Mouse (Mus musculus) lung, embryonic 16.5 days (tissue): ENCODE results near the gene Gm49405. TPM values are rescaled to one million over a fixed set of nuclear protein-coding genes. Genes with fewer than 3 reads are reported as not detected.
"Not testable (repeated sequence)": the region's sequence is repeated elsewhere in the genome, so short reads cannot be mapped to it uniquely, and the experiment has no call there.

Experiments
- ATAC-seq: fragments of 200-750 bp; cut with Nextera tagmentation; 2 replicates; pipeline ENCODE4 v1.8.0; 2017; ENCODE audit warnings: low read depth, mild to moderate bottlenecking, moderate library complexity
- H3K27ac ChIP-seq: fragments of 300-500 bp; sonication (generic); 2 replicates; pipeline ENCODE4 v1.5.1; 2014; ENCODE audit warnings: mild to moderate bottlenecking, control low read depth, low read length
- H3K27me3 ChIP-seq: fragments of 300-500 bp; sonication (generic); 2 replicates; pipeline ENCODE4 v1.6.1; 2014; ENCODE audit warnings: low read depth, low read length, mixed read lengths; ENCODE audit not compliant: control insufficient read depth, insufficient read depth
- H3K36me3 ChIP-seq: fragments of 300-500 bp; sonication (generic); 2 replicates; pipeline ENCODE4 v1.6.1; 2014; ENCODE audit warnings: low read length; ENCODE audit not compliant: control insufficient read depth, insufficient read depth
- H3K4me1 ChIP-seq: fragments of 300-500 bp; sonication (generic); replicated peaks from 2 replicates; pipeline ENCODE4 v1.6.1; 2014; ENCODE audit warnings: low read length, mixed read lengths; ENCODE audit not compliant: control insufficient read depth, insufficient read depth
- H3K4me2 ChIP-seq: fragments of 300-500 bp; sonication (generic); 2 replicates; pipeline ENCODE4 v1.6.1; 2014; ENCODE audit warnings: low read depth, low read length, control low read depth
- H3K4me3 ChIP-seq: fragments of 300-500 bp; sonication (generic); 2 replicates; pipeline ENCODE4 v1.5.1; 2014; ENCODE audit warnings: mild to moderate bottlenecking, low read length, control low read depth
- H3K9ac ChIP-seq: fragments of 300-500 bp; sonication (generic); 2 replicates; pipeline ENCODE4 v1.6.1; 2014; ENCODE audit warnings: low read length, control low read depth
- H3K9me3 ChIP-seq: fragments of 300-500 bp; sonication (generic); 2 replicates; pipeline ENCODE4 v1.6.1; 2016; ENCODE audit warnings: low read length; ENCODE audit not compliant: control insufficient read depth
- WGBS: fragments of 180-500 bp; shearing (Covaris S2); extraction: QIAGEN DNeasy Blood & Tissue Kit; methylation state at CpG from one replicate; pipeline ENCODE4 v1.1.7; 2014; 5-methylcytosine and 5-hydroxymethylcytosine counted together
- polyA plus RNA-seq: library from polyadenylated mRNA; unstranded; fragments of >200 nt; fragmentation: Nextera tagmentation; extraction: Ambion mirVana; gene quantifications from 2 replicates; pipeline ENCODE4 v1.2.1, GENCODE M21; 2015

Gm49405 gene
- polyA plus RNA-seq, 1 experiment from 2014 or later: 2.5 TPM

DNA sequence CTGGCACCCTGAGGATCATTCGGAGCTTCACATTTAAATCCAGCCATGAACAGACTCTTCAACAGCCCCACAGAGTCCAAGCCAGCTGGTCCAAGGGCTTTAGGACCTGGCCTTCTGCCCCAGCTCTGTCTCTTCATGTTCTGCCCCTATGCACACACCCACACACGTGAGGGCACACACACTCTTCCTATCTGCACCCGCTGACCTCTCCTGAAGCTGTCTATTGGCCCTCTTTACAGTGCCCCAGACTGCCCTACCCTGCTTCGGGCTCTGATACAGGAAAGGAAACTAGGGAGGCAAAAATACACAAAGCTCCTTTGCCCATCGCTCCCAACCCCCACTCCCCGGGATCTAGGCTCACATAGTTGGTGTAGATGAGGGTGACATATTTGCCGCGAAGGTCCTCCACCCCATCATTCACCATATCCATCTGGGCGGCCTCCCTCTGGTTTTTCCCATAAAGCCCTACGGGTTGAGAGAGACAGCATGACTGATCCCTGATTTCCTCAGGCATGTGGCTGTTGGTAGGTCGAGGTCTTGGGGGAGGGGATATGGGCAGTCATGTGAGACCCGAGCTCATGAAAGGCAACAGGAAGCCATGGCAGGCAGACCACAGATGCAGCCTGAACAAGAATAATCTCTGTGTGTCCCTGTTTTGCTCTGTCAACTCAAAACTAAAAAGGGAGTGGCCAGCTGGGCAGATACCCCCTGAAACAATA lies 36.1 kb downstream of the Gm49405 start:
- Histone ChIP-seq H3K27ac (no peak overlapping the region), H3K9ac (no peak overlapping the region), H3K4me1 (peaks cover 10% of the 10 kb centered on the region), H3K27me3 (no peaks in the 10 kb centered on the region), H3K36me3 (peaks cover 3% of the 10 kb centered on the region; the same call in 1 of the 2 replicates), H3K4me3 (no peak overlapping the region), H3K9me3 (no peaks in the 10 kb centered on the region), H3K4me2 (no peak overlapping the region)
- no peak for ATAC-seq
- WGBS: 68% methylated on average over 12 of the region's 12 CpGs

DNA sequence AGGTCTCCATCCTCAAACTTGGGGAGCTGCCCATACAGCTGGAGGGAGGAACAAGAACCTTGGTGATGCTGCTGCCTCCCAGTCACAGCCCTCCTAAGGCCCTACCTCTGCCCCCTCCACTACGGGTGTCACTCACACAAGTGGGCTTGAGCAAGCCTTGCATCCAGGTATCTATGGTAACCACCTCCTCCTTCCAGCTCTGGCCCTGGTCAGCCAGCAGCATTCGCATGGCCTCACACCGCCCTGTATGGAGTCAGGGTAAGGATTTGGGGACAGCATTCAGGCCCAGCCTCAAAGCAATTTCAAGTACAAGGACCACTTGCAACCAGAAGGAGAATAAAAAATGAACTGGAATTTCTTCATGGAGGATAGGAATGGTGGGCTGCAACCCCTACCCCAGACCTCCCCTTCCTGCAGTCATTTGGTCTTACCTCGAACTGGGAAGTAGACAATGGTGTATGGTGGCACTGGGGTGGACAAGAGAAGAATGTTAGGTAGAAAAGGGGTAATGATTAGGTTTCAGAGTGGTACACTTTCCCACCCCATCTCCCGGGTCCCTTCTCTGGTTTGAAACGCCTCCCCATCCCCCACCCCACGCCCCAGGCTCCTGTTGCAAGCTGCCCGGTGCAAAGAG lies 36.8 kb downstream of the Gm49405 start:
- H3K36me3 ChIP-seq, H3K4me1 ChIP-seq, H3K9me3 ChIP-seq, H3K27me3 ChIP-seq: not testable (repeated sequence)
- peak; percentile 40 for ATAC-seq
- peak overlapping the region; percentile 86 for H3K4me3 ChIP-seq
- H3K4me2 ChIP-seq: peak overlapping the region; percentile 81
- WGBS: 22% methylated on average over 7 of the region's 8 CpGs
- H3K9ac ChIP-seq: peak overlapping the region; percentile 92
- peak overlapping the region; percentile 82 for H3K27ac ChIP-seq

DNA sequence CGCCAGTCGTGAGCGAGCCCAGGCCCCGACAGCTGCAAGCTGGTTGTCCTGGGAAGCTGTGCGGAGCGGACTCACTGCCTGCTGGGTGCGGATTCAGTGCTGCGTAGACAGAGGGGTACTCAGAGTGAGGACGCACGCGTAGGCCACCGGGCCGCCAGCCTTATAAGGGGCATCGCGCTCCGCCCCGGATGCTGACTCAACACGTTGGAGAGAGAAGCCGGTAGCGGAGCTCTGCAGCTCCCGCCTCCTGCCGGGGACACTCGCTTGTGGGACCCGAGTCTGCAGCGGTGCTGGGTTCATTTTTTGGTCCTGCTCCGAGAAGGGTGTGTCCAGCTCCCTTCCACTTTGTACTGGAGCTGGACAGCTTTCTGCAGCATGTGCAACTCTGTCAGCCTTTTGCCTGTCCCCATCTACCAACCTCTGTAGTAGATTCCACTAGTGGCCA lies 37.4 kb downstream of the Gm49405 start, which contains the start of gene Gstp1:
TSS of gene Gstp1 (minus strand) at position 198 of the 445 bp plus-strand sequence.
- WGBS: 0% methylated on average over 26 of the region's 26 CpGs

DNA sequence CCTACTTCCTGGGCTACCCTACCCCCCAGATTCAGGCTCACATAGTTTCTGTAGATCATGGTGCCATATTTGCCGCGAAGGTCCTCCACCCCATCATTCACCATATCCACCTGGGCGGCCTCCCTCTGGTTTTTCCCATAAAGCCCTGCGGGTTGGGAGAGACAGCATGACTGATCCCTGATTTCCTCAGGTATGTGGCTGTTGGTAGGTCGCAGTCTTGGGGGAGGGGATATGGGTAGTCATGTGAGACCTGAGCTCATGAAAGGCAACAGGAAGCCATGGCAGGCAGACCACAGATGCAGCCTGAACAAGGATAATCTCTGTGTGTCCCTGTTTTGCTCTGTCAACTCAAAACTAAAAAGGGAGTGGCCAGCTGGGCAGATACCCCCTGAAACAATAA lies 40.5 kb downstream of the Gm49405 start:
- 83% methylated on average over 5 of the region's 5 CpGs for WGBS
- not testable (repeated sequence) for H3K27me3 ChIP-seq, H3K4me2 ChIP-seq, H3K9ac ChIP-seq, ATAC-seq, H3K9me3 ChIP-seq, H3K27ac ChIP-seq, H3K36me3 ChIP-seq, H3K4me3 ChIP-seq
- H3K4me1 ChIP-seq: peaks cover 14% of the 10 kb centered on the region

More for the DNA sequence above, 37.4 kb downstream of the Gm49405 start, which contains the start of gene Gstp1:
- Histone ChIP-seq H3K9me3 (no peaks in the 10 kb centered on the region), H3K36me3 (peaks cover 3% of the 10 kb centered on the region; the same call in 1 of the 2 replicates), H3K4me3 (peak within 1 kb of the TSS; percentile 86), H3K4me1 (peaks cover 10% of the 10 kb centered on the region), H3K27ac (peak within 1 kb of the TSS; percentile 82), H3K9ac (peak within 1 kb of the TSS; percentile 92), H3K27me3 (no peaks in the 10 kb centered on the region), H3K4me2 (peak within 1 kb of the TSS; percentile 81)
- ATAC-seq: peak; percentile 93

DNA sequence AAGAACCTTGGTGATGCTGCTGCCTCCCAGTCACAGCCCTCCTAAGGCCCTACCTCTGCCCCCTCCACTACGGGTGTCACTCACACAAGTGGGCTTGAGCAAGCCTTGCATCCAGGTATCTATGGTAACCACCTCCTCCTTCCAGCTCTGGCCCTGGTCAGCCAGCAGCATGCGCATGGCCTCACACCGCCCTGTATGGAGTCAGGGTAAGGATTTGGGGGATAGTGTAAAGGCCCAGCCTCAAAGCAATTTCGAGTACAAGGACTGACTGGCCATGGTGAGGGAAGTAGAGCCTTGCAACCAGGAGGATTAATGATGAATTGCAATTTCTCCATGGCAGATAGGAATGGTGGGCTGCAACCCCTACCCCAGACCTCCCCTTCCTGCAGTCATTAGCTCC lies 41.1 kb downstream of the Gm49405 start:
- 80% methylated on average over 3 of the region's 4 CpGs for WGBS
- H3K9ac ChIP-seq: not testable (repeated sequence)

DNA sequence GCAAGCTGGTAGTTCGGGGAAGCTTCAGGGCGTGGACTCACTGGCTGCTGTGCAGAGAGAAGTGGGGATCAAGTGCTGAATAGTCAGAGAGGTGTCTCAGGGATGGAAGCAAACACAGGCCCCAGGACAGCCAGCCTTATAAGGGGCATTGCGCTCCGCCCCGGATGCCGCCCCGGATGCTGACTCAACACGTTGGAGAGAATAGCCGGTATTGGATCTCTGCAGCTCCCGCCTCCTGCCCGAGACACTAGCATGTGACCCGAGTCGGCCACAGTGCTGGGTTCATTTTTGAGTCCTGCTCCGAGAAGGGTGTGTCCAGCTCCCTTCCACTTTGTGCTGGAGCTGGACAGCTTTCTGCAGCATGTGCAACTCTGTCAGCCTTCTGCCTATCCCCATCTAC lies 41.7 kb downstream of the Gm49405 start:
- peaks cover 11% of the 10 kb centered on the region for H3K4me1 ChIP-seq
- H3K4me3 ChIP-seq: no peak overlapping the region
- 61% methylated on average over 14 of the region's 14 CpGs for WGBS
- no peak overlapping the region for H3K4me2 ChIP-seq
- no peak overlapping the region for H3K27ac ChIP-seq
- H3K36me3 ChIP-seq: no peaks in the 10 kb centered on the region
- no peak overlapping the region for H3K9ac ChIP-seq
- H3K27me3 ChIP-seq: no peaks in the 10 kb centered on the region
- ATAC-seq: no peak
- H3K9me3 ChIP-seq: no peaks in the 10 kb centered on the region

More for the DNA sequence above, 41.1 kb downstream of the Gm49405 start:
- not testable (repeated sequence) for H3K4me3 ChIP-seq, H3K36me3 ChIP-seq, H3K27ac ChIP-seq, H3K27me3 ChIP-seq, H3K4me2 ChIP-seq, H3K9me3 ChIP-seq, ATAC-seq
- peaks cover 14% of the 10 kb centered on the region for H3K4me1 ChIP-seq

DNA sequence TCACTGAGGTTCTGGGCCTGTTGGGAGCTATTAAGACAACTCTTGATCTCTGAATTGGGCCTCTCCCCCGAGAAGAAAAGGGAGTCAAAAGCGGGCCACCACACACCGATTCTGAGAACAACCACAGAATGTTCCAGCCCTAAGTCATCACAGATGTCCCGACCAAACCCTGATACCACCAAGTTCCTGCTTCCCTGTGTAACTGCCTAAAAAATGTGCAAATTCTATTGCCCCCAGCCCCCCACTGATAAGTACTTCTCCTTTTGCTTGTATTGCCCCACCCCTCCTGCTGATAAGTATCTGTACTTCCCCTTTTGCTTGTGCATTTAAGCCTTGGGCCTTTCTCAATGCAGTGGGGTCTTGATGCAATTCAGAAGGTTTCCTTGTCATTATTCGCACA lies 43.7 kb downstream of the Gm49405 start:
- WGBS: 68% methylated on average over 5 of the region's 5 CpGs
- H3K4me2 ChIP-seq, H3K9ac ChIP-seq, H3K4me3 ChIP-seq, ATAC-seq, H3K36me3 ChIP-seq, H3K27me3 ChIP-seq, H3K9me3 ChIP-seq, H3K27ac ChIP-seq, H3K4me1 ChIP-seq: not testable (repeated sequence)

DNA sequence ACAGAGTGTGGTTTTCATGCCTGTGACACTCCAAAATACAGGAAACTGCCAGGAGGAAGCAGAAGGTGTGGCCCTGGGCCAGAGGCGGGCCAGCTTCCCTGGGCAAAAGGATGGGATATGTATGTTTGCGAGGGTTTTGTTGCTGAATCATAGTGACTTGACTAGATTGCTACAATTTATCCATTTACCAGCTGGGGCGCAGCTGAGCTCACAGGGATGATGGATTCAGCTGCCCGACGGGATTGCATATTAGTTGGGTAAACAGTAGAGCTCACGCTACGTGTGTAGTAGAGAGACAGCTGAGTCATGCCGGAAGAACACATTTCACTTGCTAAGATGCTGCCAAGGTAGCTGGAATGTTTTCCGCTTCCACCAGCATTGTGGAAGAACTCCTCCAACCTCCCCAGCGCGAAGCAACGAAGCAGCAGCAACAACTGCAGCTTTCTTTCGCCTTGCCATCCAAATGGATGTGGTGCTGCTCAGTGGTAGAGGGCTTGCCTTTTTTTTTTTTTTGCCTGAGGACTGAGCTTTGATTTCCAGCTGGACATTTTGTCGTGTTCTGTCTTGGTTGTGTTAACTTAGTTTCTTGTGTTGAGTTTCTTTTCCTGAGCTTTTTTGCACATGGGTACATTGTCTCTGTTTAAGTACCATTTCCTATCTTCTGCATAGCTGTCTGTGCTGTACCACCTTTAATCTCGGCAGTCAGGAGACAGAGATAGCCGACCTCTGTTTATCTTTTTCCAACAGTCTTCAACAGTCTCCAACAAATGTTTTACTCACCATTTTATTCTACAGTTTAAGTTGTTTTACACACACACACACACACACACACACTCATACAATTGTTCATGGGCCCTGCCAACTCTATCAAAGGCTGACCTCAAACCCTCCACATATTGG lies 45.8 kb downstream of the Gm49405 start, which contains the start of gene Gstp2:
TSS of gene Gstp2 (minus strand) at position 58 of the 900 bp plus-strand sequence.
- ATAC-seq: peak; percentile 90
- H3K36me3 ChIP-seq: no peaks in the 10 kb centered on the region
- peaks cover 4% of the 10 kb centered on the region for H3K4me1 ChIP-seq
- 0 out of 2 replicates have a peak within 1 kb of the TSS, but pooled peaks have one; percentile 8 for H3K4me3 ChIP-seq
- peak within 1 kb of the TSS; percentile 47 for H3K4me2 ChIP-seq
- no peaks in the 10 kb centered on the region for H3K27me3 ChIP-seq
- H3K27ac ChIP-seq: no peak within 1 kb of the TSS
- no peak within 1 kb of the TSS for H3K9ac ChIP-seq
- no peaks in the 10 kb centered on the region for H3K9me3 ChIP-seq
- 22% methylated on average over 16 of the region's 16 CpGs for WGBS

DNA sequence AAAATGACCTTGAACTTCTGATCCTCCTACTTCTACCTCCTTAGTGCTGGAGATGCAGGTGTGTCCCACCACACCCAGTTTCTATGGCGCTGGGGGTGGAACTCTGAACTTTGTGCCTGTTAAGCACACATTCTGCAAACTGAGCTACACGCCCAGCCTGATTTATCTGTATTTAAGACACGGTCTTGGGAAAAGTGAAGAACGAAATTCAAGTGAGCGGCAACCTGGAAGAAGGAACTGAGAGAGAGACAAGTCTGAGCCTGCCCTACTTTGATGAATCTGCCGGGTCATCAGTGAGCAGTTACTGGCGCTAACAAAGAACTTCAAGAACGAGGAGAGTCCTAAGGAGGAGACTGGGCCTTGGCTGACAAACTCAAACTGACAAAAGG lies 46.4 kb downstream of the Gm49405 start:
- WGBS: 65% methylated on average over 8 of the region's 8 CpGs
- H3K9ac ChIP-seq: no peak overlapping the region
- no peak overlapping the region for H3K27ac ChIP-seq
- H3K4me2 ChIP-seq: no peak overlapping the region
- no peaks in the 10 kb centered on the region for H3K36me3 ChIP-seq
- peaks cover 4% of the 10 kb centered on the region for H3K4me1 ChIP-seq
- H3K4me3 ChIP-seq: no peak overlapping the region
- H3K9me3 ChIP-seq: no peaks in the 10 kb centered on the region
- no peaks in the 10 kb centered on the region for H3K27me3 ChIP-seq
- ATAC-seq: no peak
